10 mouse cellular contexts compared by ENCODE assay signal in the genomic region with DNA sequence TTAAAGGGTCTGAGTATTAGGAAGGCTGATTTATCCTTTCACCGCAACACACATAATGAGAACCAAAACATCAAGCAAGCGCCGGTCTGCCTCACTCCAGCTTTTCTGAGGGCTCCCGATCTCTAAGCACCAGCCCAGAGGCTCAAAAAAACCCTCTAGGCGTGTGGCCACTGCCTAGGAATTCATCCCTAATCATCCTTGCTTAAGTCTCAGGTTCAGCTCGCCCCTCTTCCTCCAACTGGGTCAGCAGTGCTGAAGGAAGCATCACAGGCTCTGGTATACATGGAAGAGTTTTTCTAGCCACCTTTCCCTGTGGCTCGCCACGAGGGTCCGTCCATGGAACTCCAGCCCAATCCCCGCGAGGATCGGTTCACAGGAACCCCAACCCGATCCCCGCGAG. TPM values are rescaled to one million over a fixed set of nuclear protein-coding genes. Genes with fewer than 3 reads are reported as not detected.
DNase-seq lines count a peak whose midpoint lies in the region; ATAC-seq and TF ChIP-seq lines count a peak whose summit lies in the region.
"Had no signal": no experiment of that assay in that cellular context is flagged by ENCODE, and none has a peak within 500 bp of the region (broad histone marks: within the 10 kb centered on the region; RNA-seq: fewer than 3 reads in every experiment).

No protein-coding gene starts in this region.

- no peak for ATAC-seq in liver, embryonic 16.5 days (ENCODE audit: low read depth)
- ATAC-seq in megakaryocyte, adult 5-6 weeks (ENCODE audit: poor library complexity, severe bottlenecking), result no peak

- H3K4me2 ChIP-seq in liver, embryonic 16.5 days (ENCODE audit: low read depth, low read length), result peak overlapping the region; percentile 1

- TF ChIP-seq EP300 in ES-Bruce4 (IDR thresholded peaks at IDR 0.05; ENCODE audit: insufficient read depth, low read depth, low read length), result no peak

- no peak overlapping the region for H3K27ac ChIP-seq in ES-Bruce4 (ENCODE audit: insufficient read depth, low read length)
- H3K27ac ChIP-seq in hindbrain, embryonic 10.5 days, result peak overlapping the region; percentile 25
- no peak overlapping the region for H3K27ac ChIP-seq in liver, embryonic 16.5 days (ENCODE audit: low read length)

- H3K4me3 ChIP-seq in ES-Bruce4 (ENCODE audit: low read depth, low read length), result peak overlapping the region; percentile 97
- peak overlapping the region; percentile 53 for H3K4me3 ChIP-seq in hindbrain, embryonic 10.5 days
- peak overlapping the region; percentile 48 for H3K4me3 ChIP-seq in liver, embryonic 16.5 days (ENCODE audit: low read depth, low read length)

- peak; percentile 33 for DNase-seq in embryo, embryonic 10 days (ENCODE audit: low spot score)
- no peak for DNase-seq in embryo, embryonic 11 days
- no peak for DNase-seq in hindbrain, embryonic 10.5 days (ENCODE audit: low spot score)
- no peak for DNase-seq in c-Kit-positive CD71-positive TER-119-positive erythroid progenitor cells, embryonic 14.5 days (ENCODE audit: low spot score)
- DNase-seq in spleen, postnatal 36 days (ENCODE audit: low spot score in 2 of 2), result no peak
- DNase-seq: lung, adult 18-20 months; right cerebral cortex, postnatal 4 days had no signal

- no peak for TF ChIP-seq POLR2A in ES-Bruce4 (IDR thresholded peaks at IDR 0.05; ENCODE audit: insufficient read depth, low read length)

- peaks cover 9% of the 10 kb centered on the region for H3K4me1 ChIP-seq in ES-Bruce4 (ENCODE audit: control insufficient read depth, insufficient read depth, low read length)
- H3K4me1 ChIP-seq in hindbrain, embryonic 10.5 days (replicated peaks), result peaks cover 11% of the 10 kb centered on the region
- H3K4me1 ChIP-seq in liver, embryonic 16.5 days (ENCODE audit: control insufficient read depth, low read depth, low read length), result peaks cover 2% of the 10 kb centered on the region; the same call in 1 of the 2 replicates

- no peaks in the 10 kb centered on the region for H3K9me3 ChIP-seq in ES-Bruce4 (replicated peaks; ENCODE audit: control insufficient read depth, insufficient read depth, low read length, poor library complexity, severe bottlenecking)
- H3K9me3 ChIP-seq in hindbrain, embryonic 10.5 days, result peaks cover 23% of the 10 kb centered on the region
- H3K9me3 ChIP-seq in liver, embryonic 16.5 days (replicated peaks; ENCODE audit: control insufficient read depth, low read length), result peaks cover 2% of the 10 kb centered on the region

- H3K27me3 ChIP-seq in ES-Bruce4 (ENCODE audit: control insufficient read depth, insufficient read depth, low read length, poor library complexity, severe bottlenecking), result no peaks in the 10 kb centered on the region
- H3K27me3 ChIP-seq in hindbrain, embryonic 10.5 days (ENCODE audit: insufficient read depth, poor library complexity, severe bottlenecking), result no peaks in the 10 kb centered on the region
- peaks cover 11% of the 10 kb centered on the region for H3K27me3 ChIP-seq in liver, embryonic 16.5 days (ENCODE audit: control insufficient read depth, insufficient read depth, low read depth, low read length)

- peak overlapping the region; percentile 84 for H3K9ac ChIP-seq in ES-Bruce4 (ENCODE audit: low read depth, poor library complexity, severe bottlenecking)
- peak overlapping the region; percentile 50; the same call in 1 of the 2 replicates for H3K9ac ChIP-seq in liver, embryonic 16.5 days (ENCODE audit: low read depth, low read length)

- TF ChIP-seq CTCF in ES-Bruce4 (IDR thresholded peaks at IDR 0.05; ENCODE audit: low read depth, low read length), result no peak

- H3K36me3 ChIP-seq in ES-Bruce4 (ENCODE audit: control insufficient read depth, insufficient read depth, low read length, poor library complexity, severe bottlenecking), result no peaks in the 10 kb centered on the region
- no peaks in the 10 kb centered on the region for H3K36me3 ChIP-seq in hindbrain, embryonic 10.5 days
- H3K36me3 ChIP-seq in liver, embryonic 16.5 days (ENCODE audit: control insufficient read depth, insufficient read depth), result no peaks in the 10 kb centered on the region

- 50% methylated on average over 15 of the region's 15 CpGs for WGBS in hindbrain, embryonic 10.5 days
- WGBS in liver, embryonic 16.5 days (ENCODE audit: insufficient replicate concordance), result 28% methylated on average over 15 of the region's 15 CpGs

RNA-seq across cellular contexts. Expression of a gene that starts 1.6 kb away (rescaled TPM):
- polyA plus RNA-seq in ES-Bruce4 (2011; ENCODE audit: insufficient read depth, insufficient read length, low read depth, missing spikeins), result 186 and 187 TPM in 2 replicates
- 28.6 and 37.9 TPM in 2 replicates for polyA plus RNA-seq in hindbrain, embryonic 10.5 days (2016; fragmentation: Nextera tagmentation; extraction: Ambion mirVana)
- polyA plus RNA-seq in liver, embryonic 16.5 days (2015; fragmentation: Nextera tagmentation; extraction: Ambion mirVana), result 78.4 and 83.8 TPM in 2 replicates
- not detected in 2 replicates for total RNA-seq in megakaryocyte, adult 5-6 weeks (2015)
- total RNA-seq in megakaryocyte, adult 5-6 weeks (2017), result not detected in 2 replicates
